Mouse (Mus musculus): ENCODE measurements at regions not wholly inside any gene's neighbourhood (a gene's known extent, or its start where the extent isn't known, plus 50 kb on each side); places are given as distances from the start of the nearest gene placed in this dataset.

GRCm38 (mm10) chr12:31172451-31173318 lies 67.9 kb upstream of the Gm6993 start:
- DNase-seq (ENCODE audit: low spot score), result no peak

GRCm38 (mm10) chr12:31173512-31173911 lies 67.1 kb upstream of the Gm6993 start:
- DNase-seq (ENCODE audit: low spot score), result no peak

GRCm38 (mm10) chr12:31179536-31179935 lies 61.0 kb upstream of the Gm6993 start:
- DNase-seq (ENCODE audit: low spot score), result no peak

- no peak for DNase-seq (ENCODE audit: low spot score)
These were observed 56.9 kb upstream of the Gm6993 start for GRCm38 (mm10) chr12:31183632-31184031.

- DNase-seq (ENCODE audit: low spot score), result no peak
These were observed 56.2 kb upstream of the Gm6993 start for GRCm38 (mm10) chr12:31184217-31184975.

GRCm38 (mm10) chr12:31185177-31185932 lies 55.2 kb upstream of the Gm6993 start:
- no peak for DNase-seq (ENCODE audit: low spot score)

GRCm38 (mm10) chr12:31185933-31186845 lies 54.4 kb upstream of the Gm6993 start:
- DNase-seq (ENCODE audit: low spot score), result no peak

- DNase-seq (ENCODE audit: low spot score), result no peak
These were observed 52.5 kb upstream of the Gm6993 start for GRCm38 (mm10) chr12:31188011-31188576.

GRCm38 (mm10) chr12:31190265-31190664 lies 50.3 kb upstream of the Gm6993 start:
- no peak for DNase-seq (ENCODE audit: low spot score)

Measured in left cerebral cortex, adult 11 months (tissue).